Mouse (Mus musculus) thymus, adult 2 months (tissue): ENCODE results near the gene Piezo1. TPM values are rescaled to one million over a fixed set of nuclear protein-coding genes. Genes with fewer than 3 reads are reported as not detected.

Source experiments
- DNase-seq: peaks from one replicate; pipeline ENCODE4 v3.0.0; 2021
- H3K27ac ChIP-seq: fragments of 200-500 bp; 2 replicates; pipeline ENCODE4 v1.5.1; 2012; ENCODE audit warnings: low read length, control low read depth; ENCODE audit not compliant: control insufficient read depth, insufficient read depth
- H3K27me3 ChIP-seq: fragments of 200-500 bp; 2 replicates; pipeline ENCODE4 v1.6.1; 2012; ENCODE audit warnings: mild to moderate bottlenecking, low read length, moderate library complexity, mixed read lengths; ENCODE audit not compliant: control insufficient read depth, insufficient read depth
- H3K36me3 ChIP-seq: fragments of 200-500 bp; 2 replicates; pipeline ENCODE4 v1.6.1; 2012; ENCODE audit warnings: mild to moderate bottlenecking, low read length, moderate library complexity; ENCODE audit not compliant: control insufficient read depth, insufficient read depth
- H3K4me1 ChIP-seq: fragments of 200-500 bp; replicated peaks from 2 replicates; pipeline ENCODE4 v1.6.1; 2012; ENCODE audit warnings: low read length; ENCODE audit not compliant: control insufficient read depth, insufficient read depth
- H3K4me3 ChIP-seq: fragments of 200-500 bp; 2 replicates; pipeline ENCODE4 v1.5.1; 2012; ENCODE audit warnings: mild to moderate bottlenecking, low read length, control low read depth, moderate library complexity; ENCODE audit not compliant: control insufficient read depth, insufficient read depth
- CTCF ChIP-seq: fragments of 200-500 bp; IDR thresholded peaks from 2 replicates; pipeline ENCODE4 v1.5.1; 2012; ENCODE audit warnings: mild to moderate bottlenecking, control low read depth, low read length, moderate library complexity, borderline replicate concordance; ENCODE audit not compliant: control insufficient read depth, poor library complexity, insufficient read depth; ENCODE audit errors: extremely low read depth
- POLR2A ChIP-seq: fragments of 200-500 bp; IDR thresholded peaks from 2 replicates; pipeline ENCODE4 v1.6.1; 2012; ENCODE audit warnings: mild to moderate bottlenecking, low read length, control low read depth, moderate library complexity; ENCODE audit not compliant: control insufficient read depth, poor library complexity, insufficient read depth; ENCODE audit errors: extremely low read depth
- WGBS: fragments of 180-500 bp; shearing (Covaris S2); methylation state at CpG from one replicate; pipeline ENCODE4 v1.1.7; 2018; 5-methylcytosine and 5-hydroxymethylcytosine counted together
- polyA plus RNA-seq: library from polyadenylated mRNA; depleted of rRNA; stranded (reverse); fragments of >200 nt; gene quantifications from 2 replicates; pipeline ENCODE4 v1.2.3, GENCODE M21; 2012

Gene Piezo1
- polyA plus RNA-seq, 1 experiment, result 93.6 TPM

- TF ChIP-seq CTCF, result no peak
- TF ChIP-seq POLR2A, result no peak
- H3K4me3 ChIP-seq, result no peak overlapping the region
- no peaks in the 10 kb centered on the region for H3K27me3 ChIP-seq
- no peaks in the 10 kb centered on the region for H3K36me3 ChIP-seq
- H3K4me1 ChIP-seq, result peaks cover 36% of the 10 kb centered on the region
- WGBS, result 4% methylated on average over 5 of the region's 5 CpGs
- DNase-seq, result peak; percentile 42
- H3K27ac ChIP-seq, result peak overlapping the region; percentile 67
Measured at GRCm38 (mm10) chr8:122547815-122548214, 3.3 kb downstream of the Piezo1 start.

- H3K27me3 ChIP-seq, result no peaks in the 10 kb centered on the region
- no peak for DNase-seq
- H3K4me3 ChIP-seq, result no peak overlapping the region
- WGBS, result 86% methylated on average over 24 of the region's 24 CpGs
- no peak for TF ChIP-seq POLR2A
- TF ChIP-seq CTCF, result no peak
- peaks cover 36% of the 10 kb centered on the region for H3K4me1 ChIP-seq
- H3K36me3 ChIP-seq, result no peaks in the 10 kb centered on the region
- H3K27ac ChIP-seq, result peak overlapping the region; percentile 67
Measured at GRCm38 (mm10) chr8:122546811-122547453, 4.2 kb downstream of the Piezo1 start.

GRCm38 (mm10) chr8:122546066-122546755 lies 4.9 kb downstream of the Piezo1 start:
- no peak overlapping the region for H3K4me3 ChIP-seq

GRCm38 (mm10) chr8:122544138-122544537 lies 7.0 kb downstream of the Piezo1 start:
- DNase-seq, result no peak
- 96% methylated on average over 8 of the region's 8 CpGs for WGBS
- no peak for TF ChIP-seq CTCF
- TF ChIP-seq POLR2A, result no peak
- no peak overlapping the region for H3K27ac ChIP-seq
- H3K27me3 ChIP-seq, result no peaks in the 10 kb centered on the region
- H3K4me3 ChIP-seq, result no peak overlapping the region
- no peaks in the 10 kb centered on the region for H3K36me3 ChIP-seq
- H3K4me1 ChIP-seq, result peaks cover 26% of the 10 kb centered on the region

More at GRCm38 (mm10) chr8:122546066-122546755, 4.9 kb downstream of the Piezo1 start:
- H3K36me3 ChIP-seq, result no peaks in the 10 kb centered on the region
- H3K27ac ChIP-seq, result no peak overlapping the region
- peaks cover 32% of the 10 kb centered on the region for H3K4me1 ChIP-seq
- no peak for TF ChIP-seq POLR2A
- no peak for TF ChIP-seq CTCF
- DNase-seq, result no peak
- no peaks in the 10 kb centered on the region for H3K27me3 ChIP-seq
- 94% methylated on average over 7 of the region's 7 CpGs for WGBS

GRCm38 (mm10) chr8:122538310-122539076 lies 12.6 kb downstream of the Piezo1 start:
- Histone ChIP-seq H3K4me1 (no peaks in the 10 kb centered on the region), H3K4me3 (no peak overlapping the region), H3K36me3 (no peaks in the 10 kb centered on the region), H3K27me3 (no peaks in the 10 kb centered on the region), H3K27ac (no peak overlapping the region)
- 94% methylated on average over 9 of the region's 9 CpGs for WGBS
- DNase-seq, result no peak
- TF ChIP-seq CTCF (no peak), POLR2A (no peak)

- no peak overlapping the region for H3K27ac ChIP-seq
- 81% methylated on average over 2 of the region's 2 CpGs for WGBS
- H3K4me1 ChIP-seq, result 0 out of 2 replicates have a peak, but pooled peaks cover 3% of the 10 kb centered on the region
- TF ChIP-seq CTCF (no peak), POLR2A (no peak)
- H3K36me3 ChIP-seq, result no peaks in the 10 kb centered on the region
- DNase-seq, result no peak
- H3K4me3 ChIP-seq, result no peak overlapping the region
- no peaks in the 10 kb centered on the region for H3K27me3 ChIP-seq
Measured at GRCm38 (mm10) chr8:122537812-122538211, 13.3 kb downstream of the Piezo1 start.
